Mouse (Mus musculus) heart, embryonic 16.5 days (tissue): Measurements from ENCODE around the gene Grk3. TPM values are rescaled to one million over a fixed set of nuclear protein-coding genes. Genes with fewer than 3 reads are reported as not detected.

Experiments used
- ATAC-seq: fragments of 200-750 bp; cut with Nextera tagmentation; replicated peaks from 2 replicates; pipeline ENCODE4 v1.8.0; 2017; ENCODE audit warnings: moderate number of reproducible peaks; ENCODE audit not compliant: insufficient read depth, low FRiP score; ENCODE audit errors: extremely low read depth
- H3K27ac ChIP-seq: fragments of 300-500 bp; sonication (generic); 2 replicates; pipeline ENCODE4 v1.5.1; 2014; ENCODE audit warnings: mild to moderate bottlenecking, low read length, control low read depth, moderate library complexity
- H3K27me3 ChIP-seq: fragments of 300-500 bp; sonication (generic); 2 replicates; pipeline ENCODE4 v1.6.1; 2014; ENCODE audit warnings: low read length, mixed read lengths; ENCODE audit not compliant: control insufficient read depth, insufficient read depth
- H3K36me3 ChIP-seq: fragments of 300-500 bp; sonication (generic); 2 replicates; pipeline ENCODE4 v1.6.1; 2014; ENCODE audit not compliant: control insufficient read depth, insufficient read depth
- H3K4me1 ChIP-seq: fragments of 300-500 bp; sonication (generic); 2 replicates; pipeline ENCODE4 v1.6.1; 2014; ENCODE audit warnings: low read length, mixed read lengths; ENCODE audit not compliant: control insufficient read depth, insufficient read depth
- H3K4me2 ChIP-seq: fragments of 300-500 bp; sonication (generic); 2 replicates; pipeline ENCODE4 v1.6.1; 2014; ENCODE audit warnings: low read depth, mild to moderate bottlenecking, control low read depth, low read length
- H3K4me3 ChIP-seq: fragments of 300-500 bp; sonication (generic); 2 replicates; pipeline ENCODE4 v1.5.1; 2014; ENCODE audit warnings: mild to moderate bottlenecking, control low read depth, low read length
- H3K9ac ChIP-seq: fragments of 300-500 bp; sonication (generic); 2 replicates; pipeline ENCODE4 v1.6.1; 2014; ENCODE audit warnings: low read length, control low read depth
- H3K9me3 ChIP-seq: fragments of 300-500 bp; sonication (generic); replicated peaks from 2 replicates; pipeline ENCODE4 v1.6.1; 2016; ENCODE audit warnings: low read length; ENCODE audit not compliant: control insufficient read depth
- WGBS: fragments of 180-500 bp; shearing (Covaris S2); extraction: QIAGEN DNeasy Blood & Tissue Kit; methylation state at CpG from one replicate; pipeline ENCODE4 v1.1.7; 2014; 5-methylcytosine and 5-hydroxymethylcytosine counted together
- polyA plus RNA-seq: library from polyadenylated mRNA; unstranded; fragments of >200 nt; fragmentation: Nextera tagmentation; extraction: Ambion mirVana; gene quantifications from 2 replicates; pipeline ENCODE4 v1.2.1, GENCODE M21; 2015

Gene Grk3
- polyA plus RNA-seq, 1 experiment from 2014 or later: 23.9 TPM

GRCm38 (mm10) chr5:112877391-112878115 is 138.0 kb downstream of the Grk3 start:
- WGBS: 73% methylated on average over 14 of the region's 14 CpGs
- H3K27ac ChIP-seq: no peak overlapping the region
- H3K4me1 ChIP-seq: peaks cover 7% of the 10 kb centered on the region
- no peaks in the 10 kb centered on the region for H3K27me3 ChIP-seq
- no peak overlapping the region for H3K4me3 ChIP-seq
- no peaks in the 10 kb centered on the region for H3K9me3 ChIP-seq
- H3K36me3 ChIP-seq: peaks cover 15% of the 10 kb centered on the region; the same call in 1 of the 2 replicates
- no peak overlapping the region for H3K4me2 ChIP-seq
- H3K9ac ChIP-seq: no peak overlapping the region
- ATAC-seq: no peak

GRCm38 (mm10) chr5:112876846-112877390 is 138.7 kb downstream of the Grk3 start:
- no peak overlapping the region for H3K4me3 ChIP-seq
- no peak overlapping the region for H3K4me2 ChIP-seq
- ATAC-seq: no peak
- no peak overlapping the region for H3K27ac ChIP-seq
- H3K4me1 ChIP-seq: peaks cover 7% of the 10 kb centered on the region
- WGBS: 38% methylated on average over 4 of the region's 4 CpGs
- H3K27me3 ChIP-seq: no peaks in the 10 kb centered on the region
- no peak overlapping the region for H3K9ac ChIP-seq
- peaks cover 15% of the 10 kb centered on the region; the same call in 1 of the 2 replicates for H3K36me3 ChIP-seq
- H3K9me3 ChIP-seq: no peaks in the 10 kb centered on the region

GRCm38 (mm10) chr5:112872999-112873398 is 142.6 kb downstream of the Grk3 start:
- H3K27me3 ChIP-seq: no peaks in the 10 kb centered on the region
- WGBS: 73% methylated on average over 6 of the region's 6 CpGs
- H3K4me2 ChIP-seq: no peak overlapping the region
- H3K9ac ChIP-seq: no peak overlapping the region
- no peak for ATAC-seq
- no peaks in the 10 kb centered on the region for H3K4me1 ChIP-seq
- no peaks in the 10 kb centered on the region for H3K9me3 ChIP-seq
- peaks cover 21% of the 10 kb centered on the region; the same call in 1 of the 2 replicates for H3K36me3 ChIP-seq
- no peak overlapping the region for H3K27ac ChIP-seq
- H3K4me3 ChIP-seq: no peak overlapping the region

- Histone ChIP-seq H3K27ac (no peak overlapping the region), H3K27me3 (no peaks in the 10 kb centered on the region), H3K36me3 (peaks cover 14% of the 10 kb centered on the region; the same call in 1 of the 2 replicates), H3K4me1 (no peaks in the 10 kb centered on the region), H3K4me3 (no peak overlapping the region), H3K9me3 (no peaks in the 10 kb centered on the region), H3K4me2 (no peak overlapping the region), H3K9ac (no peak overlapping the region)
- WGBS: 27% methylated on average over 9 of the region's 9 CpGs
- no peak for ATAC-seq
Observed at GRCm38 (mm10) chr5:112870729-112871128, 144.9 kb downstream of the Grk3 start.

DNA sequence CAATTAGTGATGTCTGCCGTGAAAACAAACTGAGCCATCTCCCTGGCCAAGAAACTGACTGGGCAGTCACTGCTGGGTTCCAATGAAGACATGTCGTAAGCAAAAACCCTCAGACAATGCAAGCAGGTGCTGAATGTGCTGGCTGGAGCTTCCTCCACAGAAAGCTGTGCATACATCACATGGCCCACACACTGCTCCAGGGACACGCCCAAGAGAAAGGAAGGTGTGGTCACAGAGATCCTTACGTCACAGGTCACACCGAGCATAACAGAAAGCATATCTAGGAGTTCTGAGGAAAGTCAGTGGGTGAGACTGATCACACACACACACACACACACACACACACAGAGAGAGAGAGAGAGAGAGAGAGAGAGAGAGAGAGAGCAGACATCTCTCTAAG is 147.0 kb downstream of the Grk3 start:
- 87% methylated on average over 5 of the region's 5 CpGs for WGBS
- no peak overlapping the region for H3K9ac ChIP-seq
- no peaks in the 10 kb centered on the region for H3K27me3 ChIP-seq
- H3K36me3 ChIP-seq: peaks cover 6% of the 10 kb centered on the region; the same call in 1 of the 2 replicates
- ATAC-seq: no peak
- H3K4me1 ChIP-seq: no peaks in the 10 kb centered on the region
- H3K4me2 ChIP-seq: no peak overlapping the region
- H3K27ac ChIP-seq: no peak overlapping the region
- H3K9me3 ChIP-seq: no peaks in the 10 kb centered on the region
- H3K4me3 ChIP-seq: no peak overlapping the region

DNA sequence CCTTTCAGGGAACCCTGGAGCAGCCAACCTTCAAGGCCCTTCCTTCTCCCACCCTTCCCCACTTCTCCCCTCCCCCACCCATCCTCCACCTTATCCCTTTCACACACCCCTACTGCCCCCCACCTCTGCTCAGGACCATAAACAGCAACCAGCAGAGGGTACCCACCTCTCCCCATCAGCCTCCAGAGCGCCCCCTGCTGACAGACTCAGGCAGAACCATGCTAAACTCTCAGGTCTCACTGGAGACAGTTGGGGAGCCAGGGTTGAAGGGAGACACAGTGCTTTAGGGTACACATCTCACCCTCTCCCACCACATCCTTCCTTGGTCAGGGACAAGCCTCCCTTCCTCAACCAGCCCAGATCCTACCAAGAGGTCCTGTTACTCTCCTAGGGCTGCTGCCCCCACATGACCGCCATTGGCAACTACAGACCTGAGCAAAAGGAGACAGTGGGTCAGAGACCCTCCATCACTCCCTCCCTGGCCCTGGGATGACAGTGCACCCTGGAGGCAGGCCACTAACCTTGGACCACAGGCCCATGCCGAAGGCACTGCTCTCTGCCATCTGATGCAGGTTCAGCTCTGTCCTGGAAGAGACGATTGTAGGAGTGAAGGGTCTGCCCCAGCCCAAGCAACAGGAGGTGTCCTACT is 150.7 kb downstream of the Grk3 start:
- no peaks in the 10 kb centered on the region for H3K27me3 ChIP-seq
- H3K9me3 ChIP-seq: no peaks in the 10 kb centered on the region
- no peak for ATAC-seq
- H3K36me3 ChIP-seq: peaks cover 4% of the 10 kb centered on the region; the same call in 1 of the 2 replicates
- WGBS: 51% methylated on average over 4 of the region's 4 CpGs
- H3K9ac ChIP-seq: no peak overlapping the region
- no peak overlapping the region for H3K4me2 ChIP-seq
- H3K4me3 ChIP-seq: no peak overlapping the region
- H3K4me1 ChIP-seq: no peaks in the 10 kb centered on the region
- H3K27ac ChIP-seq: no peak overlapping the region

Other genes starting within 250 kb of the Grk3 start
- 24.9 and 28.6 TPM in 2 replicates for gene Myo18b, start 119.4 kb downstream of the Grk3 start, polyA plus RNA-seq
- not detected in 2 replicates for gene Crybb2, start 54.3 kb upstream of the Grk3 start, polyA plus RNA-seq
- gene Crybb3, start 65.8 kb upstream of the Grk3 start, polyA plus RNA-seq: 0.91 and 1.1 TPM in 2 replicates
- gene 2900026A02Rik, start 205.4 kb upstream of the Grk3 start, polyA plus RNA-seq: 14.9 and 16.4 TPM in 2 replicates
- not detected in 2 replicates for gene Tmem211, start 211.1 kb upstream of the Grk3 start, polyA plus RNA-seq